Mouse (Mus musculus) forebrain, embryonic 14.5 days (tissue): Measurements from ENCODE around the gene Mecr. TPM values are rescaled to one million over a fixed set of nuclear protein-coding genes. Genes with fewer than 3 reads are reported as not detected.
A peak's percentile ranks its signal among the peaks of the same experiment; 100 is the strongest.

Experiments used
- ATAC-seq: fragments of 200-750 bp; cut with Nextera tagmentation; 2 replicates; pipeline ENCODE4 v1.8.0; 2017; ENCODE audit warnings: mild to moderate bottlenecking, moderate library complexity
- DNase-seq: peaks from one replicate; pipeline ENCODE4 v3.0.0-alpha.2; 2015; ENCODE audit warnings: low spot score
- H3K27ac ChIP-seq: fragments of 300-500 bp; sonication (generic); 2 replicates; pipeline ENCODE4 v1.5.1; 2014; ENCODE audit warnings: low read depth, mild to moderate bottlenecking, control low read depth, low read length, moderate library complexity
- H3K27me3 ChIP-seq: fragments of 300-500 bp; sonication (generic); replicated peaks from 2 replicates; pipeline ENCODE4 v1.6.1; 2014; ENCODE audit warnings: low read length, control low read depth, mixed read lengths; ENCODE audit not compliant: control insufficient read depth, insufficient read depth
- H3K36me3 ChIP-seq: fragments of 300-500 bp; sonication (generic); 2 replicates; pipeline ENCODE4 v1.6.1; 2014; ENCODE audit warnings: low read length, control low read depth; ENCODE audit not compliant: control insufficient read depth, insufficient read depth
- H3K4me1 ChIP-seq: fragments of 300-500 bp; sonication (generic); 2 replicates; pipeline ENCODE4 v1.6.1; 2014; ENCODE audit warnings: antibody characterized with exemption, low read length, control low read depth; ENCODE audit not compliant: control insufficient read depth, insufficient read depth
- H3K4me2 ChIP-seq: fragments of 300-500 bp; sonication (generic); 2 replicates; pipeline ENCODE4 v1.6.1; 2014; ENCODE audit warnings: mild to moderate bottlenecking, control low read depth, low read length
- H3K4me3 ChIP-seq: fragments of 300-500 bp; sonication (generic); 2 replicates; pipeline ENCODE4 v1.5.1; 2014; ENCODE audit warnings: low read depth, low read length, control low read depth
- H3K9ac ChIP-seq: fragments of 300-500 bp; sonication (generic); 2 replicates; pipeline ENCODE4 v1.6.1; 2014; ENCODE audit warnings: mild to moderate bottlenecking, low read length, control low read depth, moderate library complexity
- H3K9me3 ChIP-seq: fragments of 300-500 bp; sonication (generic); replicated peaks from 2 replicates; pipeline ENCODE4 v1.6.1; 2016; ENCODE audit warnings: low read length, control low read depth, mixed read lengths; ENCODE audit not compliant: control insufficient read depth
- WGBS: fragments of 180-500 bp; shearing (Covaris S2); extraction: QIAGEN DNeasy Blood & Tissue Kit; methylation state at CpG from one replicate; pipeline ENCODE4 v1.1.7; 2014; 5-methylcytosine and 5-hydroxymethylcytosine counted together
- polyA plus RNA-seq: library from polyadenylated mRNA; unstranded; fragments of >200 nt; fragmentation: Nextera tagmentation; extraction: Ambion mirVana; gene quantifications from 2 replicates; pipeline ENCODE4 v1.2.1, GENCODE M21; 2014

Gene Mecr
- polyA plus RNA-seq, 1 experiment from 2014 or later: 35.7 TPM

- 74% methylated on average over 8 of the region's 8 CpGs for WGBS
- no peak for ATAC-seq
- Histone ChIP-seq H3K4me2 (no peak overlapping the region), H3K9me3 (no peaks in the 10 kb centered on the region), H3K27me3 (no peaks in the 10 kb centered on the region), H3K9ac (no peak overlapping the region), H3K36me3 (no peaks in the 10 kb centered on the region), H3K4me3 (no peak overlapping the region), H3K27ac (no peak overlapping the region), H3K4me1 (peaks cover 10% of the 10 kb centered on the region; the same call in 1 of the 2 replicates)
- no peak for DNase-seq
These were observed 14.1 kb upstream of the Mecr start for GRCm38 (mm10) chr4:131829123-131829522.

GRCm38 (mm10) chr4:131831546-131832045 is 11.7 kb upstream of the Mecr start:
- H3K4me1 ChIP-seq: peaks cover 10% of the 10 kb centered on the region; the same call in 1 of the 2 replicates
- WGBS: 75% methylated on average over 5 of the region's 5 CpGs
- H3K27ac ChIP-seq: no peak overlapping the region

GRCm38 (mm10) chr4:131832759-131833407 is 10.4 kb upstream of the Mecr start:
- WGBS: 76% methylated on average over 3 of the region's 3 CpGs
- peaks cover 10% of the 10 kb centered on the region; the same call in 1 of the 2 replicates for H3K4me1 ChIP-seq
- H3K27me3 ChIP-seq: no peaks in the 10 kb centered on the region
- no peak overlapping the region for H3K4me2 ChIP-seq
- DNase-seq (no peak), ATAC-seq (no peak)
- no peak overlapping the region for H3K27ac ChIP-seq
- no peak overlapping the region for H3K9ac ChIP-seq
- no peak overlapping the region for H3K4me3 ChIP-seq
- no peaks in the 10 kb centered on the region for H3K9me3 ChIP-seq
- H3K36me3 ChIP-seq: no peaks in the 10 kb centered on the region

More at GRCm38 (mm10) chr4:131831546-131832045, 11.7 kb upstream of the Mecr start:
- no peaks in the 10 kb centered on the region for H3K9me3 ChIP-seq
- H3K27me3 ChIP-seq: no peaks in the 10 kb centered on the region
- DNase-seq: no peak
- no peak for ATAC-seq
- no peaks in the 10 kb centered on the region for H3K36me3 ChIP-seq
- H3K4me2 ChIP-seq: no peak overlapping the region
- no peak overlapping the region for H3K4me3 ChIP-seq
- no peak overlapping the region for H3K9ac ChIP-seq

GRCm38 (mm10) chr4:131833971-131834609 is 9.2 kb upstream of the Mecr start:
- ATAC-seq (no peak), DNase-seq (peak; percentile 54)
- Histone ChIP-seq H3K9me3 (no peaks in the 10 kb centered on the region), H3K4me1 (peaks cover 10% of the 10 kb centered on the region; the same call in 1 of the 2 replicates), H3K36me3 (no peaks in the 10 kb centered on the region), H3K9ac (no peak overlapping the region), H3K27ac (no peak overlapping the region), H3K4me2 (no peak overlapping the region), H3K27me3 (no peaks in the 10 kb centered on the region), H3K4me3 (no peak overlapping the region)
- WGBS: 27% methylated on average over 9 of the region's 9 CpGs

GRCm38 (mm10) chr4:131836351-131836881 is 6.9 kb upstream of the Mecr start:
- H3K27ac ChIP-seq: no peak overlapping the region
- H3K36me3 ChIP-seq: no peaks in the 10 kb centered on the region
- H3K4me2 ChIP-seq: peak overlapping the region; percentile 97
- H3K4me1 ChIP-seq: peaks cover 2% of the 10 kb centered on the region; the same call in 1 of the 2 replicates
- H3K4me3 ChIP-seq: peak overlapping the region; percentile 69
- no peaks in the 10 kb centered on the region for H3K27me3 ChIP-seq
- H3K9ac ChIP-seq: peak overlapping the region; percentile 84
- WGBS: under 1% methylated on average over 32 of the region's 39 CpGs
- ATAC-seq (no peak), DNase-seq (no peak)
- no peaks in the 10 kb centered on the region for H3K9me3 ChIP-seq

GRCm38 (mm10) chr4:131836891-131837491 is 6.3 kb upstream of the Mecr start:
- Histone ChIP-seq H3K9me3 (no peaks in the 10 kb centered on the region), H3K27ac (no peak overlapping the region), H3K36me3 (no peaks in the 10 kb centered on the region), H3K27me3 (no peaks in the 10 kb centered on the region), H3K4me1 (no peaks in the 10 kb centered on the region), H3K4me2 (peak overlapping the region; percentile 97), H3K4me3 (peak overlapping the region; percentile 69), H3K9ac (peak overlapping the region; percentile 84)
- DNase-seq (peak; percentile 55), ATAC-seq (peak; percentile 18; the same call in 1 of the 2 replicates)
- WGBS: under 1% methylated on average over 68 of the region's 76 CpGs

GRCm38 (mm10) chr4:131837872-131838524 is 5.3 kb upstream of the Mecr start, which contains the start of gene Ptpru:
TSS of gene Ptpru (minus strand) at chr4:131838288.
- H3K9ac ChIP-seq: peak within 1 kb of the TSS; percentile 84
- H3K4me1 ChIP-seq: no peaks in the 10 kb centered on the region
- no peaks in the 10 kb centered on the region for H3K27me3 ChIP-seq
- H3K9me3 ChIP-seq: no peaks in the 10 kb centered on the region
- ATAC-seq (peak; percentile 90), DNase-seq (peak; percentile 87)
- no peak within 1 kb of the TSS for H3K27ac ChIP-seq
- WGBS: under 1% methylated on average over 54 of the region's 72 CpGs
- H3K4me3 ChIP-seq: peak within 1 kb of the TSS; percentile 69
- peak within 1 kb of the TSS; percentile 97 for H3K4me2 ChIP-seq
- H3K36me3 ChIP-seq: no peaks in the 10 kb centered on the region

- no peak for ATAC-seq
- Histone ChIP-seq H3K27ac (no peak overlapping the region), H3K4me1 (peaks cover 18% of the 10 kb centered on the region), H3K9me3 (no peaks in the 10 kb centered on the region), H3K36me3 (no peaks in the 10 kb centered on the region), H3K9ac (no peak overlapping the region), H3K27me3 (no peaks in the 10 kb centered on the region), H3K4me3 (no peak overlapping the region), H3K4me2 (no peak overlapping the region)
- DNase-seq: no peak
- WGBS: 88% methylated on average over 8 of the region's 8 CpGs
These were observed 2.9 kb downstream of the Mecr start for GRCm38 (mm10) chr4:131845991-131846778.
